Mouse (Mus musculus) thymus, adult 18-20 months (tissue): ENCODE data around the gene Gmpr.
A peak's percentile ranks its signal among the peaks of the same experiment; 100 is the strongest.

Experiments
- DNase-seq, 2 experiments: peaks; one replicate each; pipeline ENCODE4 v3.0.0; 2022; ENCODE audit warnings: mixed read lengths in 2 of 2

The Gmpr gene

DNA sequence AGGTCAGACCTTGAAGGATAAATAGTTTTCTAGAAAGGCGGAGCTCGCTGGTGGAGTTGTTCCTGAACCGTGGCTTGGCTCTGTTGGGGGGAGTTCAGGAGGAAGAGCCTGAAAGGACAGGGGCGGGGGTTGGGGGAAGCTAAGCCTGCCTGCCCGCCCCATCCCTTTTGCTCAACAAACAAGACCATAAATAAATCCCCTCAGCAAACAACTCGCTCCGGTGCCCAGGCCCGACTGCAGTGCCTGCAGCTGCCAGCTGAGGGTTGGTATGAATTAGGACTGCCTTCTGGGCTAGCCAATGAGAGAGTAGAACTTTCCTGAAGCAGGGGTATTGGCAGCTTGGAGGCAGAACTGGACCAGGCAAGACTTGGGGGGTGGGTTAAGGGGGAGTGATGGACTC, 1.3 kb downstream of the Gmpr start:
- peak in 1 of 2 experiments; percentile 24 for DNase-seq

DNA sequence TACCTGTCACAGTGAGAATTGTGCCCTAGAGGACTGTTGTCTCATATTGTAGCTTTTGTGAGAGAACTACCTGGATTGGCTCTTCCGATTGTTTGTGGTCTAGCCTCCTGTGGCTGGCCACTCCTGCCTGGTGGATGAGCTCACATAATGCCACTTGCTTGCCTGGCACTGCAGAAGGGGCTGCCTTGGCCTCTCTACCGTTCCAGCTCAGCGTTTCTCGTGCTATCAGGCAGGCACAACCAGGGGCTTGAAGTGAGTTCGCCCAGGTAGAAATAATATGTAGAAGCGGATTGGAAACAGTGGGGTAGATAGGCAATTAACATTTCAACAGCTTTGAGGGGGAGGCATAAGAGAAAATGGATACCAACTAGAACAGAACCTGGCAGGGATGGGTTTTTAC, 2.1 kb downstream of the Gmpr start:
- no peak for DNase-seq

DNA sequence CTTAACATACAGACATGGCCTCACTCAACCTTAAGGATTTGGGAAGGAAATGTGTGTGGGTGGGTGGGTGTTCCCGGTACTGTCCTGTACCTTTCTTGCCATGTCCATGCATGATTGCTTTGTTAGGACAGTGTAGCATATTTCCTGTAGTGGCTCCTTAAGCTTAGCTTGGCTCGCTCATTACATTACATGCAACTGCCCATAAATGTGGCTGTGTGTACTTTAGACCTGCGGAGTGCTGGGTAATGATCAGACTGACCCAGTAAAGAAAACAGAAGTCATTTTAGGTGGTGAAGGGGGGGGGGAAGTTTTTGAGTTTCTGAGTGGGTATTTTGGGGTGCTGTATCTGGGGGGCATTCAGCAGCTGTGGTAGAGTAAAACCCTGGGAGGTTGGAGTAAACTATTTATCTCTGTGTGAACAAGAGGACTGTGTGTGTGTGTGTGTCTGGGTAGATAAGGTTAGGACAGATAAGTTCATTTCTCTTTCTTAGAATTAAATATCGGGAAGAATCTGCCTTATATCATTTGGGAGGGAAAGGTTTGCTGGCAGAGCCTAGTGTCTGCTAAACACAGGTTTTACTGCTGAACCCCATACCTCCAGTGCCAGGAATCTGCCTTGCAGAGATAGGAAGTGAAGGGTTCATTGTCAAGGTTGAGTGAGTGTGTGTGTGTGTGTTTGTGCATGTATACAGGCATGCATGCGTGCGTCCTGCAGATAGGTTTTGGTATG, 4.6 kb downstream of the Gmpr start:
- DNase-seq = no peak

DNA sequence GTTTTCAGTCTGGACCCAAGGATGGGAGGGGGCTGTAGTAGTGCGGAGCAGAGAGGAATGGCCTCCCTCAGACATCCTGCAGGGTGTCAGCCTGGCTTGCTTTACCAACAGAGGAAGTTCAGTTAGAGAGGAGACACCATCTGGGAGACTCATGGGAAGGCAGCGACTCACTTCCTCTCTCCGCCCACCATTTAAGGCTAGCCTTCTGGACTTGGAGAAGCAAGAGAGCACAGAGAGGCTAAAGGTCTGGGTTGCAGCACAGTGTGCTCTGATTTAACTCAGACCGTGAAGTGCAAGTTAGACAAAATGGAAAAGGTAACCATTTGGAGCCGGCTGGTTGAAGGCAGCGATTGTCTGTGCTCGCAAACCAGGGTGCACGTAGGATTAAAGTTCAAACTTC, 5.3 kb downstream of the Gmpr start:
- no peak for DNase-seq

DNA sequence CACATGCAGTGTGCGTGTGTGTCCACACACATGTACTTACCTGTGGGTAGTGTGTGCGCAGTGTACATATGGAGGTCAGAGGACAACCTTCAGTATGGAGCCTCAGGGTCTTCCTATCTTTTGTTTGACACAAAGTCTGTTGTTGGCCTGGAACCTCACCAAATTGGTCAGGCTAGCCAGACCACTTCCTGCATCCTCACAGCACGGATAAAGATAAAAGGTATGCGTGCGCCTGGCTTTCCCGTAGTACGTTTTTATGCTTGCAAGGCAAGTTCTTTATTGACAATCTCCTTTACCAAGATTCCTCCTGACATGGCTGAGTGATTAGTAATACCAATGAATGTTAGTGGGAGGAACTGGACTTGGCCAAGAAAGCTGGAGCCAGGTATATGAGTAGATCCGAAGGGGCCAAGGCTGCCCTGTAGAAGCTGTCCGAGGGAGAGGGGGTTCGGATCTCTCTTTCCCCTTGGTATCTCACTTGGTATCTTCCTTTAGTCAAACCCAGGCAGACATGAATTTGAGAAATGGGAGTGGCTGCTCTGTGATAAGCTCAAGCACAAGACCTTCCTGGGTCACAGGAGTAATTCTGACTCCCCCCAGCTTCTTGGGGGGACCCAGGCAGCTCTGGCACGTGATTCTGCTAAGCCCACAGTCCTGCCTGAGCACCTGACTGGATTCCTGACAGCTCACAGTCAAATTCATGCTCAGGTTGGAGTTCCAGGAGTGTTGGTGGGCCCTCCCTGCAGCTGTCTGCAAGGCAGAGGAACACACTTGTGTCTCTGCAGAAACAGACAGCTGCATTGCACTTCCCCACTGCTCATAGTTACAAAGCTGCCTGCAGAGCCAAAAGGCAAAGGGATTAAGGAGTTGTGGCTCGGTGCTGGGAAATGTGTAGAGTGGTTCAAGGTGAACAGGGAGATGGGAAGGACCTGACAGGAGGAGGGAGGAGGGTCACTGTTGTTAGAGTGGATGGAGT, 6.1 kb downstream of the Gmpr start:
- DNase-seq = no peak

DNA sequence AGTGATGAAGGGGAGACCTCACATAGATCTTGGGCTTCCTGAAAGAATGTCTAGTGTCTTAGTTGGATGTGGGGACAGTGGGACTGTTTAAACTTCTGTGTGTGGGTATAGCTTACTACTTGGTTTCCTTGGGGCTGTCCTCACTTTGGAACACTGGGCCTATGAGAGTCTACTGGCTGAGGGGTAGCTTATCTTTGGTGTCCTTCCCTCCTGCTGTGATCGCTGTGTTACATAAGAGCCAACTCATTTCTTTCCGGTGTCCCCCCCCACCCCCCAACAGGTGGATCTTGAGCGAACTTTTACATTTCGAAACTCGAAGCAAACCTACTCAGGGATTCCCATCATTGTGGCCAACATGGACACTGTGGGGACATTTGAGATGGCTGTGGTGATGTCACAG, 6.9 kb downstream of the Gmpr start:
- DNase-seq = no peak

DNA sequence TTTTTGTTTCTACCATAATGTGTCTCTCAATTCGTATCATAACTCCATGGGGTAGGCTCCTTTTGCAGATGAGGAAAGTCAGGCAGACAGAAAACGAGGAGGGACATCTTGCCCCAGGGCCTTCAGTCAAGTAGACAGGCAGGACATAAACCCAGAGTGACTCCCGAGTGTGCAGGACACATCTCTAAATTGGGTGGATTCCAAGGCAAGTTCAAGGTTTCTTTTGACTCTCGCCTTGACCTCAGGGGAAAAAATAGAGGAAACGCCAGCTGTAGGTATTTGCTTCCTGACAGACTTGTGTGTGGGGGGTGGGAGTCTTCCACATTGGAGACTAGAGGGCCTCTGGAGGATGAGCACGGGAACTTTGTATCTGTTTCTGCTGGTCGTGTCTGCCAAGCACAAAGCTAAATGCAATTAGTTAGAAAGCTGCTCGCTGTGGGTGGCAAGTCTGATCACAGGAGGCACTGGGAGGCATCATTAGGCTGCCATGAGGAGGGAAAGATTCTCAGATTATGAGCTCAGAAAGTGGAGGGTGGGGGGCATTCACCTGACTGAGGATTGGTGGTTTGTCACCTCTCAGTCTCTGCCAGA, 7.7 kb downstream of the Gmpr start:
- no peak for DNase-seq

DNA sequence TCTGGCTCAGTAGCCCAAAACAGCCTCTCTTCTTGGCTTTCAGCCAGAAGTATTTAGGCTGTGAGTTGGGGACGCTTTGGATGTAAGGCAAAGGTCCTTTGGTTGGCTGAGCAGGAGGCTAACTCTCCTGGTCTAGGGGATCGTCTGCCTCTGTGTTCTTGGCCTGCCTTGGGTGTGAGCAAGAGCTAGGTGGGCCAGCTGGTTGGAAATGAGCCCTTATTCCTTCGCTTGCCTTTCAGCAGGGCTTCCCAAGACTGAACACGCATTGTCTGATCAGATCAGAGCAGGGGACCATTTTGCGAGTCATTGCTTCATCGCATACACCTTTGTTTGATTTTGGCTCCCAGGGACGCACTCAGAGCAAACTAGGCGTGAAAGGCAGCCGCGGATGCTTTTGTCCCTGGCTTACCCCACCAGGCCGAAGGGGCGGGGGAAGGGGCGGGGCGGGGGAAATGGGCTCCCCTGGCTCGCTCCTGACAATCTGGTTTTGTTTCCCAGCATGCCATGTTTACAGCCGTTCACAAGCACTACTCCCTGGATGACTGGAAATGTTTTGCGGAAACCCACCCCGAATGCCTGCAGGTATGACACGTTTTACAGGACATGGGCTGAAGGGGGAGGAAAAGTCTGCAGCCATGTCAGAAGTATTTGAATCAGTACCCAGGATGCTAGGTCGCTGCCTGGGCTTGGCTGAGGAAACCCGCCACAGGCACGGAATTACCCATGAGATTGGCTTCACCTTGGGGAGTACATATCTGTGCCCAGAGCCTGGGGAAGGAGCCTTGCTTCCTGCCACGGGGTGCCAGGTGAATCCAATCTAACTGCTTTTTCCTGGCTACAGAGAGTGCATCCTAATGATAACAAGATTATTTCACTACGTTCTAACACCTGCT, 9.5 kb downstream of the Gmpr start:
- DNase-seq = no peak

DNA sequence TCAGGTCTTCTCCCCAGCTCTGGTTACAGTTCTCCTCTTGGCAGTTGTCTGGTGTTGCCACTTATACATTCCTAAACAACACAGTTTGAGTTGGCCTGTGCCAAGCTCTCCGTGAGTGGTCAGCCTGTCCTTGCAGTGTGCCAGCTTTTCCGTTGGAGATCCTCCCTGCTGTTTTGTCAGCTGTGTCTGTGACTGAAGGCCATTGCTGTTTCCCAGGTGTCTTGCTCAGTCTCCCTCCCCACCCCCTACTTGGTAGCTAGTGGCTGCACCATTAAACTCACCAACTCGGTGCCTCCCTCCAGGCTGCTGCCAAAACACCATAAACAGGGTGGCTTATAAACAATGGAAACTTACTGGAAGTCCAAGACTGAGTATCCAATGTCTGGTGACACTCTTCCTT, 17.1 kb downstream of the Gmpr start:
- DNase-seq = no peak

DNA sequence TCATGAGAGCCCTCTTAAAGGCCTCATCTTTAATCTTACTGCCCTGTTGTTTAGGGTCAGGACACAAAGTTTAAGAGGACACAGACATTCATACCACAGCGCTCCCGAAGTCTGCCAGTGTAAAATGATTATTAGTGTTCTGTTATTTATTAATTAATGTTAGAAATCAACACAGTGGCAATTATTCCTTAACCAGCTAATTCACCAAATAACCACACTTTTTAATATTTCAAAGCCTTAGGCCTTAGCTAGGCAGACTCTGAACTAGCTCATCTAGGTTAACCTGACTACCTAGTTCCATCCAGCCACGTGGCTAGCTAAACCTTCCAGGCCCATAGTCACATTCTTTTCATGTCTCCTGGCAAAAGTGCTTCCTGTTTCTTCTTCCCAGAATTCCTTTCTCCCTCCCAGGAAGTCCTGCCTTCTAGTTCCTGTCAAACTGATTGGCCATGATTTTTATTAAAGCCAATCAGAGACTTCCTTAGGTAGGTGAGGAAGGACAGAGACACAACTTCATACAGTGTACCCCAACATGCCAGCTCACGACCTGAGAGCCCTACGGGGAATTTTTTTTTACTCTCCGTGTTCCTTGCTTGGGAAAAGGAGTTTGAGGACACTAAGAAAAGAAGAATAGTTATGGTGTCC, 17.7 kb downstream of the Gmpr start:
- DNase-seq = no peak

DNA sequence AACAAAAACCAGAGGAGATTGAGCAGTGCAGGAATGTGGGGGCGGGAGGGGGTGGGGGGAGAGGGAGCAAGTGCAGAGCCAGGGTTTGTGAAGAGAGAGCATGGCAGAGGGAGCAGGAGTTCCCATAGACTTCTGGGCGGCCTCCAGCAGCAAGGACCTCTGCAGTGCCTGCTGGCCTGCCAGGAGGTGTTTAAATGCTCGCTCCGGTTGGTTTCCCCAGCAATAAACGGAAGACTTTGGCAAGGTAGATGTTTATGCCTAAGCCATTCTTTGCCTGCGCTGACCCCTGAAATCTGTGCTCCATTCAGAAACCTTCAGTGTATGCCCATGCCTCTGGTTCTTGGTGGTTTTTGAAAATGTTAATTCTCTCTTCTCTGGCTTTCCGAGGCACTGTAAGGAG, 19.0 kb downstream of the Gmpr start:
- no peak for DNase-seq

DNA sequence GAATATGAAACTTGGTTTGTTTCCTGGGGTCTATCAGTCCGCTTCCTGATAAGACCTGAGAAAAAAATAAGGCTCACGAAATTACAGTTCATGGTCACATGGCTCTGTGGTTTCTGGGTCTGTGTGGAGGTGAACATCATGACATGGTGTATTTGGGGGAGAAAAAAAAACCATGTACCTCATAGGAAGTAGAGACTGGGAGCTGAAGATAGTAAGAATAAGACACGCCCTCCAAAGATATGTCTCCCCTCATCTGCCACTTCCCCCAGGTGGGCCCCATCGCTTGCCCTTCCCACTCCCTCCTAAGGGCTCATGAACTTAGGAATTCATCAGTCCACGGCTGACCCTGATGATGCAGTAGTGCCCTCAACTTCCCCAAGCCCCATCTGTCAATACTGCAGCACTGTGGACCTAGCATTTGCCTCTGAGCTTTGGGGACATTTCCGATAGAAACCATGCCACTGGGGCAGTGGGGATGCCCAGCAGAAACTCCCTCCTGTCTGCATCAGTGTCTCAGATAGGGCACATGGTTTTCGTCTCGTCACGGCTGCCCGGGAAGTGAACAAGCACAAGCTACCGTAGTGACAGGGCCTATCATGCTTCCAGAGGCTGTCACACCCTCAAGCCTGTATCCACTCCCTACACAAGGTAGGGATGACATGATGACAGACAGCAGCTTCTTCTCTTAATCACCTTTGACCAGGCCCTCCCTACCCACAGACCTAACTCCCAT, 20.2 kb downstream of the Gmpr start:
- no peak for DNase-seq

DNA sequence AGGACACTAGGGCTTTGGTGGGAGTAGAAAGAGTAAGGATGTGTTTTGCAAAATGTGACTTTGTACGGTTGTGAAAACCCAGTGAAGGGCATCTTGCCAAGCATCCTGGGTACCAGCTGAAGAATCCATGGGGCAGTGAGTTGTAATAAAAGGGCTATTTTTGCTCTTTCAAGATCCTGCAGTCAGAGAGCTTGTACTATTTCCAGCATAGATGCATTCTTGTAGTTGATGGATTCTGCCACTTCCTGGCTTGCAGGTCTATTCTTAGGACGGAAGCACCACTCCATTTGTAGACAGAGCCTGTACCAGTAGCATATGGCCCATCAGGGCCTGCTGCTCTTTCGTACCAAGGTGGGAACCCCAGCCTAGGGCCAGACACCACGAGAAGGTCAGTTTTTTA, 21.5 kb downstream of the Gmpr start:
- DNase-seq = no peak

DNA sequence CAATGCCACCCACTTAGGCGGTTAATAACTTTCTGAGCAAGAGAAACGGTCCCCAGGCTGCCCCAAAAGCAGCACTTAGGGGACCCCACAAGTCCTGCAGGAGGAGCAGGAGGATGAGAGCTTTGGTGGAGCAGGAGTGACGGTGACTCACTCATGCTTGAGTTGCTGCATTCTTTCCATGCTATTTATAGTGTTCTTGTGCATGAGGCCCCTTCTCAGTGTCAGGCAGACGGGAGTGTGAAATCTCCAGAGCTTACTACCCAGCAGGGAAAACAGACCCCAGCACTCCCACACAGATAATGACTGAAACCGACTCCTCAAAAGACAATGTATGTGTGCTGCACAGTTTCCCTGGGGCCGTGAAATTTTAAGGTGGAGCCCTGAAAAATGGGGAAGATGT, 23.5 kb downstream of the Gmpr start:
- DNase-seq = no peak

DNA sequence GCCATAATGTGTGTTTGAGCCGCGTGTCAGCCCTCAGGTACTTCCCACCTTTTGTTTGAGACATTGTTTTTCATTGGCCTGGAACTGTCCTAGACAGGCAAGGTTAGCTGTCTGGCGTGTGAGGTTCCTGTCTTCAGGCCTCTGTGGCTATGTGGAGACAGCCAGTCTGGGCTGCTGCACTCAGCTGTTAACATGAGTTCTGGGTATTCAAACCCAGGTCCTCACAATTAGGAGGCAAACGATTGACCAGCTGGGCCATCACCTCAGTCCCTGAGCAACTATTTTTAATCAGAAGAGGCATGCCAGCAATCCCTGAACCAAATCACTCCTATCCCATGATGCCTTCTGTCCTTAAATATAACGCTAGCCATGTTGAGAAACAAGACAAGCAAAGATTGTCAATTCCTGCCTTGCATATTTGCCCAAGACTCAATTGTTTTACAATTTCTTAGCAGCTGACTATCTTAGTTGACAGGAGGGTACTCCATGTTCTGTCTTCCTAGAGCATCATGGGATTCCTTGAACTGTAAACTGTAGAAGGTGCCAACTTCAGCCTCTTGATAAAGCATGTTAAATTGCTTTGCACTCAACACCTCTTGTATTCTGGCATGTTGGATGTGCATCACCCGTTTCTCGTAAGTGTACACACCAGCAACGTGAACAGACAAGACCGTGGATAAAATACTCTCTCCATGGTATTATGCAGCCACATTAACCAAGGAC, 28.6 kb downstream of the Gmpr start:
- no peak for DNase-seq

DNA sequence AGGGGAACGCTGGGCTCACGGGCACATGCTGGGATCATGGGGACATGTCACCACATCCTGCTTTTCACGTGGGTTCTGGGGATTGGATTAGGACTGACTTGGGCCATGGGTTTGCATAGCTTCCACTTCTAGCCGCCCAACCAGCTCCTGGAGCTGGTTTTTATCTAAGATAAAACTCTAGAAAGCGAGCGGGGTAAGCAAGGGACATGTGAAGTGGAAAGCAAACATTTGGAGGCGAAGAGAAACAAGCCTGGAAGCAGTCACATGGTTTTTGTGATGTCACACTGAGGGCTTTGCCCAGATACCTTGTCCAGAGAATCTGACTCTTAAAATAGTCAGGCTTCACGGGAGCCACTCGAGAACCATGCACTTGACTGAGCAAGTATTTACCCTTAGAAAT, 29.9 kb downstream of the Gmpr start:
- no peak for DNase-seq

DNA sequence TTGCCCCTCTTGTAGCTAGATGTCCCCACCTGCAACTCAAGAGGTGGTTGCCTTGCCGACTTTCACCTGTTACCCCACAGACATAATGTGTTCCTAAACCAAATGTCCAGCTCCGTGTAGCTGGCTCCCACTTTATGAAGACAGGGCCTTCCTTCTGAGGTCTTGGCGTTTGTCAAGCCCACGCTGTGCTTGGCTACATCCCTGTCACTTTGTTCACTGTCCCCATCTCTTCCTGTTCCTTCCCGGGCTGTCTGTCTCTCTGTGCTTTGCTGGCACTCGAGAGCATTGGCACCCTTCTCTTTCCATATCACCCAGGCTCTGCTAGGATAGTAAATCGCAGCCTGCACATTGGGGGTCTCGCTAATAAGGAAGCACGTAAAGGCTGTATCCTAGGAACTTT, 30.8 kb downstream of the Gmpr start:
- DNase-seq = no peak

DNA sequence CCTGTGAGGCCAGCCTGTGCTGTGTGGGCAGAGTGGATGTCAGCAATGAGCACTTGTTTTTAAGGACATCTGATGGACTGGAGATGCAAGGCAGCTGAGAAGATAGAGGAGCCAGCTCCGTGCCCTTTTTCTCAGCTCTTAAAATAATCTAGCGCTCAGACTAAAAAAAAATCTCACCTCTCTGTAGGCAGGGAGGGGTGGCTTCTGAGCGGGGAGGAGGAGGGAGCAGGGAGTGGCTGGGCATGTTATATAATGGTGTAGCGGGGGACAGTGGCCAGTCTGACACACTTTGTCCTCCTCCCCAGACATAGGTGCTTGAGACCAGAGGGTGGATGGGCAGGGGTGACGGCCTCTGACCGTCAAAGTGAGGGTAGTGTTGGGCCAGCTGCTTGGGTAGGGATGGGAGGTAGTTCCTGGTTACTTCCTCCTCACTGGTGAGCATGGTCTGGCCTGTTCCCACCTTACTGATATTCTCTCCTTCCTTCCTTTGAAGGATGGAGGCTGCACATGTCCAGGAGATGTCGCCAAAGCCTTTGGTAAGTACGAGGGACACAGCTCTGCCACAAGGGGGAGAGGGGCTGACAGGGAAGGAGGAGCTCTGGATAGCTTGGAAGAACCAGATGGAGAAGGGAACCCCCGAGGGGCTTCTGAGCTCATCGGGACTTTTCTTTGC, 31.4 kb downstream of the Gmpr start:
- DNase-seq = no peak

DNA sequence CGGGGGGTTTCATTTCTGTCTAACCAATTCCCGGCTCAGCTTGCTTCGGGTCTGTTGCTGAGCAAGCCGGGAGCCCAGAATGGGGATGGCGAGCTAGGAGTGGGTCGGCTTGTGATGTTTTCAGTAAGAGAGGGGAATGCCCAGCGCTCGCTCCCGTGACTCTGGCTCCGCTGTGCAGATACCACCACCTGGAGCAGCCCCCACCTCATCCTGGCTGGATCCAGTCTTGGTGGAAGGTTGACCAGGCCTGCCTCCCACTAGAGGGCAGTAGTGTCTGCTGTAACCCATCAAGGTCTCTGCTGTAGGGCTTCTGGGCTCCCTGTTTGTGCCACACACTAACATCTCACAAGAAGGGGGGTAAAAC, 31.9 kb downstream of the Gmpr start:
- DNase-seq = peak; percentile 16 to 19

DNA sequence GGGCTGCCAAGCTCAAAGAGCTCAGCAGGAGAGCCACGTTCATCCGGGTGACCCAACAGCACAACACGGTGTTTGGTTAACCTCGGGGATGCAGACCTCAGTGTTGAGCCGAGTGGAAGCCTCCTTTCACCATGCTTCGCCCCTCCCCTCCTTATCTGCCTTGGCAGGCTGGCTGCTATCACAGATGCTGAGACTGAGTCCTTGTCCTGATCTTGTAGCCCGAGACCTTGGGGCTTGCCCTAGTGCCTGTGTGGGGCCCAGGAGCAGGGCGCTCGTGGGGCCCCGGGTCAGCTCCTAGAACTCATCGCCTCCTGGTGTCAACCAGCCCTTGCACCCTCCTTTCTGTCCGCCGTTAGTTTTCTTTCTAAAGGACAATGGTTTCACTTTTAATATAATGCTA, 38.7 kb downstream of the Gmpr start:
- DNase-seq = no peak
